Mouse (Mus musculus) kidney, postnatal 25 days (tissue): ENCODE measurements around the gene Tbx1.

Source experiments
- DNase-seq, 2 experiments: peaks; one replicate each; pipeline ENCODE4 v3.0.0; 2021; ENCODE audit warnings: mixed read lengths in 2 of 2

Tbx1 gene

GRCm38 (mm10) chr16:18622019-18622418, 31.5 kb upstream of the Tbx1 start, which contains the start of gene Gp1bb:
Gp1bb (minus strand) TSS chr16:18622403.
- no peak for DNase-seq

GRCm38 (mm10) chr16:18621362-18622001, 31.0 kb upstream of the Tbx1 start:
- no peak for DNase-seq

DNA sequence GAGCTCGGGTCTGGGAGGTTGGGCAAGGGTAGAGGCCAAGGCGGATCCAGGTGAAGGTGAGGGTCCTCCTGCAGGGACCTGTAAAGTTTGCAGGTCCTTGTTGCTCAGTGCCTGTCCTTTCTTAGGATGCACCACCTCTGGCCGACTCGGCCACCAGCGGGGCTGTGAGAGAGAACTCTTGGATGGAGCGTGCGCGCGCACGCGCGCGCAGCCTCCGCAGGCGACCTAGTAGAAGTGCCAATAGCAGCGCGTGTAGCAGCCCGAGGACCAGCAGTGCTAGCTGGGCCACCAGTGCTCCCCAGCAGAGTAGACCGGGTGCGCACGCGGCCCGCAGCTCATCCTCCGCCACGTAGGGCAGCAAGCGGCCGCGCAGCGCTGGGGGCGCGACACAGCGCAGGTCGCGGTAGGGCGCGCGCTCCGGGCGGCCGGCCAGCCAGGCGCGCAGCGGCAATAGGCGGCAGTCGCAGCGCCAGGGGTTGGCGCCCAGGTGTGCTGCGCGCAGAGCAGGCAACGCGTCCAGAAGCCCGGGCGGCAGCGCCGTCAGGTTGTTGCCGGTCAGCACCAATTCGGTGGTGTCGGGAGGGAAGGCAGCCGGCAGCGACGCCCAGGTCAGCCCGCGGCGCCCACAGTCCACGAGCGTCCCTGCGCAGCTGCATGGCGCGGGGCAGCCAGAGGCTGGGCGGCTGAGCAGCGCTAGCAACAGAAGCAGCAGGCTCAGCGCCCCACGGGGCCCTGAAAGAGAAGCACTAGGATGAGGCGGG, 30.3 kb upstream of the Tbx1 start:
- DNase-seq = no peak

DNA sequence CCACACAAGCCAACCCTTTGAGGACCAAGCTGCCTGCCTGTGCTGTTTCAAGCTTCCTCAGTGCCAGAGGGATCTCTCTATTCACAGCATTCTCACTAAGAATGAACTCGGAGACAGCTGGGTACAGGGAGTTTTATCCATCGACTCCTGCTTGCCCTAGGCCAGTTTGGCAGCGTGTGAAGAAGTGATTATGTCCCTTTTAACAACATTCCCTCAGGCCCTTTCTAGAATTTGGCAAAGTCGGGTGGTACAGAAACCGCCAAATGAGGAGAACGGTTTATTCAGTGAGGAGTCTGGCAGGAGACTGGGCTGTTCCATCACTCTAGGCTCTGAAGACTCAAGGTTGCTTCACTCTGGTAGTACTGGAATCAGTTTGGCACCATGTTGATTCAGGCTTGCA, 29.7 kb upstream of the Tbx1 start:
- DNase-seq = no peak

- DNase-seq = no peak
These were observed 28.6 kb upstream of the Tbx1 start for GRCm38 (mm10) chr16:18619110-18619509.

GRCm38 (mm10) chr16:18618297-18618696, 27.8 kb upstream of the Tbx1 start:
- DNase-seq = no peak

DNA sequence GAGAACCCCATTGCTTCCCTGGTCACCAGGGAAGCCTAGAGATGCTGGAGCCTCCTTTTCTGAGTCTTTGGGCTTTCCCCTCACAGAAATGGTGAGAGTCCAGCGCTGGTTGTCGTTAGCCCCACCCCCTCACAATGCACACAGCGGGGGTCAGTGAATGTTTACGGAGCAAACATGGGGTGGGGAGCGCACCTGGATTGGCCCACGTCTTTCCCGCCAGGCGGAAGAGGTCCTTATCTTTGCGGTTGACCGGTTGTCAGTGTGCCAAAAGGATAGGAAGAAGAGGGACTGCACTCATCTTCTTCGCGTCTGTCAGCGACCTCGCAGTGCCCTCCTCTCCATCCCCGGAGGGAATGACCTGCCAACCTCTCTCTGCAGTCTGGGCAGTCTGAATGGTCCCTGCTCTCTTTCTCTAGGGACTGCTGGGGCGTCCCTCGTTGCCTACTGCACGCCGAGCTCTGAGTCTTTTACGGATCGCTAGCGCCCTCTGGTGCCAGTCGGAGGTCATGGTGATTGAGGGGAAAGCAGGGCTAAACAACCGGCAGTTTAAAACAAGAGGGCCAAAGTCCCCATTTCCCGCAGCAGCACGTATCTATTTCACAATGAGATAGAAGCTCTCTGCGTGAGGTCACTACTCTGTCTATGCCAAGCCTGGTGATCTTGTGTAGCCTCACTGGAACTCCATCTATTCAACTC, 27.0 kb upstream of the Tbx1 start:
- peak; percentile 85 to 90 for DNase-seq

DNA sequence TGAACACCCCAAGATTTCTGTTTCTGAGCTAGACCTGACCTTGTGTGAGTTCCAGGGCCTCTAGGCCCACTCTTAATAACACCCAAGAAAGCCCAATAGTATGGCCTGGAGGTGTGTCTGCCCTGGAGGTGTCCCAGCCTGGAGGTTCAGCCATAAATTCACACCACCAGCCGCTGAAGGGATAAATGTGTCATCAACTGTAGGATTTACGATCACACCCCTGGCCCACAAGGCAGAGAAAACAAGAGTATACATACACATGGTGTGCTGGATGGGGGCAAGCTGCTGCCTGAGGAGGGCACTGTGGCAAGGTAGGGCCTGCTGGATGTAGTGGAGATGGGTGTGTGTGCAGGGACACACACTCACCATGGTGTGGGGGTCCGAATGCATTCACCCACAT, 22.8 kb upstream of the Tbx1 start:
- no peak for DNase-seq

- no peak for DNase-seq
These were observed 21.3 kb upstream of the Tbx1 start for GRCm38 (mm10) chr16:18611752-18612151.

GRCm38 (mm10) chr16:18609099-18609498, 18.6 kb upstream of the Tbx1 start:
- no peak for DNase-seq

DNA sequence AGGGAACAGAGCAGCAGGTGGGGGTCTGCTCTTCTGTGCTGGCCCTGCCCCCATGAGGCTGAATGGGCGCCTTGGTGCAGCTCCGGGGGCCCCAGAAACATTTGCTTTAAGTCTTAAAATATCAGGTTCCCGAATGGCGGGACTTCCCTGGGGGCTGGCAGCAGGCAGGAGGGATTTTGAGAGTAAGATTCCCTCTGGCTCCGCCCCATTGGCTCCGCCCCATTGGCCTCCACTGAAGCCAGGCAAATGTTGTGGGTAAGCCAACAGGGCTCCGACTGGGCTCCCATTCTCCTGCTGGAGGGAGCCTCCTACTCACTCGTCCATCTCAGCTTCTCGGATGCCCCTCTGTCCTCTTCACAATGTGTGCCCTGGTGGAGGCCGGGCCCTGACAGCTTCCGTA, 17.8 kb upstream of the Tbx1 start:
- DNase-seq = no peak

DNA sequence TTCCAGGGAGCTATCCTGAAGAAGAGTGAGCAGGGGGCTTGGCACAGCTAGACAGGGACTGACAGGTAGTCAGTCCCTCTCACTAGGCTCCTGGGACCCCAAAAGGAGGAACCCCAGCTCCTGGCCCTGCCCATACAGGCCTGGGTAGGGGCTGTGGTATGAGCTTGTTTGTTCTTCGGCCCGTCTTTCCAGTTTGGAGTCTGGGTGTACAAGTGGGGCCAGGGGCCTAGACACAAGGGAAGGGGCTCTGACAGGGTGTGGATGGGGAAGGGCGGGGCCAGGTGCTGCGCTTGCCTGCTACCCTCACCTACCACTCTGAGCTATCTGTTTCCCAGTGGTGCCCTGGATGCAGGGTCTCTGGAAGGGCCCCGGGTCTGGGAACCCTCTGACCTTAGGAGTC, 15.2 kb upstream of the Tbx1 start:
- DNase-seq = no peak

DNA sequence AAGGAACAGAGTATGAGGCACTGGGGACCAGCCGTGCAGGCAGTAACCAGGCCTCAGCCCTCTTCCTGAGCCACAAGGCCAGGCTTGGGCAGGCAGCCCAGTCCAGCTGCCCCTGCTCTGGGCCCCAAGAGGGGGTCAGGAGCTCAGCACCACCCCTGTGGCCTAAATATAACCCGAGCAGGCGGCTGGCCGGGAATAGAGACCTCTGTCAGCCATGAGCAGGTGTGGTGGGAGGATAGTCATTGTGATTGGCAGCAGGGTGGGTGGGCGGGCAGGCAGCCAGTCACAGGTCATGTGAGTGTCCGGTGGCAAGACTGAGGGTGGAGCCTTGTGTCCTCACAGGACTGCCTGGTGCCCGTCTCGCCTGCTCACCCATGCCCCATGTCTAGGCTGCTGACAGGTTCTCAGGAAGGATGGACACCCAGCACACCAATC, 13.8 kb upstream of the Tbx1 start:
- peak; percentile 47 to 84 for DNase-seq

DNA sequence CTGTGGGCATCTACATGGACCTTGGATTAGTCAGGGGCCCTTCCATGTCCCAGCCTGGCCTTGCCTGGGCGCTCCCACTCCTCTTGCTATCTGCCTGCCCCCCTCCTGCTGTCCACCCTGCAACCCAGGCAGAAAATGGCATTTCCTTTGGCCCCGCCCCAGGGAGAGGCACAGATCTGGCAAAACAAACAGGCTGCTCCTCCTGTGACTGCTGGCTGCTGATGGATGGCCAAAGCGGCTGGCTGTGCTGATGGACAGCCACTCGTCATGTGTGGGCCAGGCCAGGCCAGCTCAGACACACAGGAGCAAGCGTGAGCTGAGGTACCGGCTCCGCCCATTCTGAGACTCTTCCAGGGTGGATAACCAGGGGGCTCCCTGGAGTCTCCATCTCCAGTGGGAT, 11.0 kb upstream of the Tbx1 start:
- no peak for DNase-seq

- no peak for DNase-seq
These were observed 7.5 kb upstream of the Tbx1 start for GRCm38 (mm10) chr16:18598006-18598405.

DNA sequence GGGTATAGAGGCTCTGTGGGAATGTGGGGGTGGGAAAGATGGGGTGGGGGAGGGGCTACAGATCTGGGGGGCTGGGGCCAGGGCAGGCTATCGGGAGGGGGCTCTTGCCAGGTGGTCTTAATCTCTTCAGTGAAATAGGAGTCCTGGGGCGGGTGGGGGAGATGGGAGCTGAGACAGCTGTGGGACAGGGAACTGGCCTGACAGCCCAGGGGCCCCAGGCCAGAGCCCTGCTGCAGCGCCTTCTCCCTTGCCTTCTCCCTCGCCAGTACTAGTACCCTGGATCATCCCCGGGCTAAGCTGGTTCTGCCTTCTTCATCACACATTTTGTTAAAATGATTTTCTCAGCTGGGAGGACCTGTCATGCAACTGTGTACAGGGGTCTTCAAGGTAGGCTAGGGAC, 5.8 kb upstream of the Tbx1 start:
- no peak for DNase-seq

DNA sequence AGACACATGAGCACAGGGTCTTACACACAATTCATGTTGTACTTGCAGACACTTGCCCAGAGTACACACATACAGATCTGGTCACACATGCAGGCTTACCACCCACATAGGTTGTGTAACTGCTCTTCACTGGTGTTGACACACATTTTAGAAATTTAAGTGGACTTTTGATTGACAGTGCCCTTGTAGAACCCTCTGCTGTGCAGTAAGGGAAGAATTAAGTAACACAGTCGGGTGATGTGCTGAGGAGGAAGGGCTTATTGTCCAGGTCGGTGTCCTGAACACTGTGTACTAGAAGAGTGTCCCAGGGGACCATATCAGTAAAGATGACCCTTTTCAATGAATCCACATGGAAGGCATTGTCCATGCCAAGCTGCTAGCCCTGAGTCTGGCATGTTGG, 3.5 kb upstream of the Tbx1 start:
- no peak for DNase-seq

GRCm38 (mm10) chr16:18591047-18592018, 862 bp upstream of the Tbx1 start:
- DNase-seq = no peak

- DNase-seq = no peak
These were observed 1.3 kb downstream of the Tbx1 start for GRCm38 (mm10) chr16:18589080-18589621.

DNA sequence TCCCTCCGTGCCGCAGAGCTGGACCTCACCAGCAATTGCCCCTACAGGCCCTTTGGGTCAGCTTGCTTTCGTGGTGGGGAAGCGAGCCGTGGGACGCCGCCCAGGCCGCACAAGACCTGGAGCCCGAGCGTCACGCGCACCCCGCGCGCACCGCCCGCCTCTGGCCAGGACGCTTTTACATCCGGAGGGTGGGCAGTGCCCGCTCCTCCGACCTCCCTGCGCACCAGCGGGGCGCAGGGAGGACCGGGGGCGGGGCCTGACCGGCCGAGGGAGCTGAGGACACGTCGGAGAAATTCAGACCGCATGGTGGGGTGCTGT, 1.8 kb downstream of the Tbx1 start:
- DNase-seq = no peak

DNA sequence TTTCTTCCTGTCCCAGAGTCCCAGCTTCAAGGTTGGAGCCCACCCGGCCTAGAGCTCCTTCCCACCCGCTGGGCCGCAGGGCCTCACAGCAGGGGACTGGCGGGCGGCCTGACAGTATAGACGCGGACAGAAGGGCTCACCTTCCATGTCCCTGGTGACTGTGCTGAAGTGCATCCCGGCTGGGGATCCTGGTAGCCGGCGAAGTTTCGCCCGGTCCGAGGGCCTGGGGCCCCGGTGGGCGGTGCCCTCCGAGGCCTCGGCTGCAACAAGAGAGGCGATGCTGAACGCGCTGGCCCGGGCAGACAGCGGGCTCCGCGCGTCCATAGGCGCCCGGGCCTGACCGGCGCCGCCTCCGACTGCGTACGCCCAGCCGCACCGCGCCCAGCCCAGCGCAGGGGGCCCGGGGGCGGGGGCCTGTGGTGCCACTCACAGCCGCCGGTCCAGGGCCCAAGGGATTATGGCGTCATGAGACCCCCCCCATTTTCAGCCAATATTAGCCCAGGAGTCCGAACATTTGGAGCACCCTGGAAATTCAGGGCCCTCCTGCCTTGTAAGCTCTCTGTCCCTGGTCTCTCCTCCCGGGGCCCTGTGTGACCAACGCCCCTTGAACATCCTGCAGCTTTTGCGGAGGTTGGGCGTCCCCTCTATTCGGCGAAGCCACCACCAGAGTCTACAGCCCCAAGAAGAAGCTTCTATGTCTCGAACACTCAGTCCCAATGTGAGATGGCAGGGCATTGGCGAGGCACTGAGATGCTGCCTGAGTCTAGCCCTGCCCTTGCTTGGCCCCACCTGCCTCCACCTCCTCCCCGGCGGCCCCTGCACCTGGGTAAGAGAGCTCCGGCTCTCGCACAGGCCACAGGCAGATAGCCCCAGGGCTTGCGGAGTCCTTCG, 2.4 kb downstream of the Tbx1 start:
- DNase-seq = no peak
